Mouse (Mus musculus) midbrain, embryonic 10.5 days (tissue): ENCODE results near the gene Fam83g. TPM values are rescaled to one million over a fixed set of nuclear protein-coding genes. Genes with fewer than 3 reads are reported as not detected.

Experiments used
- DNase-seq: peaks from one replicate; pipeline ENCODE4 v3.0.0-alpha.2; 2017; ENCODE audit warnings: low spot score
- H3K27ac ChIP-seq: fragments of 300-500 bp; sonication (generic); replicated peaks from 2 replicates; pipeline ENCODE4 v1.5.1; 2016; ENCODE audit warnings: mild to moderate bottlenecking
- H3K27me3 ChIP-seq: fragments of 300-500 bp; sonication (generic); 2 replicates; pipeline ENCODE4 v1.6.1; 2016; ENCODE audit warnings: low read depth, mild to moderate bottlenecking; ENCODE audit not compliant: poor library complexity, severe bottlenecking
- H3K36me3 ChIP-seq: fragments of 300-500 bp; sonication (generic); 2 replicates; pipeline ENCODE4 v1.6.1; 2016; ENCODE audit warnings: mild to moderate bottlenecking, moderate library complexity
- H3K4me1 ChIP-seq: fragments of 300-500 bp; sonication (generic); 2 replicates; pipeline ENCODE4 v1.6.1; 2016
- H3K4me3 ChIP-seq: fragments of 300-500 bp; sonication (generic); 2 replicates; pipeline ENCODE4 v1.5.1; 2016; ENCODE audit warnings: mild to moderate bottlenecking, moderate library complexity
- H3K9me3 ChIP-seq: fragments of 300-500 bp; sonication (generic); replicated peaks from 2 replicates; pipeline ENCODE4 v1.6.1; 2016; ENCODE audit warnings: mild to moderate bottlenecking
- WGBS: fragments of 180-500 bp; shearing (Covaris S2); methylation state at CpG from one replicate; pipeline ENCODE4 v1.1.7; 2016; 5-methylcytosine and 5-hydroxymethylcytosine counted together
- polyA plus RNA-seq: library from polyadenylated mRNA; unstranded; fragments of >200 nt; fragmentation: Nextera tagmentation; extraction: Ambion mirVana; gene quantifications from 2 replicates; pipeline ENCODE4 v1.2.1, GENCODE M21; 2016

The Fam83g gene
- polyA plus RNA-seq, 1 experiment from 2014 or later = 0.95 TPM

DNA sequence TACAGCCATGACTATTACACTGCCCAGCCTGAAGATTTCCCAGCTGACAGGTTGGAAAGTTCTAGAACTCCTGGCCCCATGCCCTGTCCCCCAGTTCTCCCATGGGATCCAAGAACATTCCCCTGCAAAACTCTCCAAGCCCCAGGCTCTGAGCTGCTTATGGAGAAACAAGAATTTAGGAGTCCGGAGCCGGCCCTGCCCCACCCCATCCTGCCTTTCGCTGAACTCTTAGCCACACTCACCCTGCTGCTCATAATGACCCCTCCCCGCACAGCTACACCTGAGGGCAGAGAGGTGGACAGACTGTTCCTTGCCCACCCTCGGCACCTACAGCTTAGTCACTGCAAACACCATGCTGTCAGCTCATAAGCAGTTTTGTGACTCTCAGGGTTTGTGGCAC, 16.1 kb upstream of the Fam83g start:
- H3K4me1 ChIP-seq = peaks cover 3% of the 10 kb centered on the region; the same call in 1 of the 2 replicates
- no peak for DNase-seq
- 0 out of 2 replicates have a peak, but pooled peaks cover 4% of the 10 kb centered on the region for H3K27me3 ChIP-seq
- WGBS = 89% methylated on average over 5 of the region's 5 CpGs
- no peak overlapping the region for H3K4me3 ChIP-seq
- H3K27ac ChIP-seq = no peak overlapping the region
- no peaks in the 10 kb centered on the region for H3K36me3 ChIP-seq
- no peaks in the 10 kb centered on the region for H3K9me3 ChIP-seq

GRCm38 (mm10) chr11:61669492-61670490, 14.1 kb upstream of the Fam83g start:
- WGBS = 86% methylated on average over 14 of the region's 14 CpGs
- Histone ChIP-seq H3K9me3 (no peaks in the 10 kb centered on the region), H3K36me3 (no peaks in the 10 kb centered on the region)

DNA sequence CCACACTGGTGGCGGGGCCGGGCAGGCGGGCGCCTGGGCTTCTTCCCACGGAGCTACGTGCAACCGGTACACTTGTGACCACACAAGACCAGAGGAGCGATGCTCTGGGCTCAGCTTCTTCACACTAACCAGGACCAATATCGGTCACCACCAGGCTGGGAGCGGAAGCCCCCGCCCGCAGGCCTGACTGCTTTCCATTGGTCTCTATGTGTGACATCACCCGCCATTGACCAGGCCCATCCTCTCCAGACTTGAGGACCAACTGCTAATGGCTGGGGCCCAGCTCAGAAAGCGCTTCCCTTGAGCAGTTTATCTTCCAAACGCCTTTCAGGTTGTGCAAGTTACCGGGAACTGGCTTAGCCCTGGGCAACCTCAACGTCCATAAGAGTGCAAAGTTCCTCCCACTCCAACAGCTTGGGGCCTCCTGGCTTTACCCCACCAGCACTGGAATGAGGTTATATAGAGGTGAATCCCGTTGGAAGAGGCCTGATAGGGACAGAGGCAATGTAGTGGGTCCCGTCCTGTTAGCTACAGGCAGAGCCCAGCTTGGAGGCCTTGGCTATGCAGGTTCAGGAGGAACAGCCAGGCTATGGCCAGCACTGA, 12.0 kb upstream of the Fam83g start:
- no peak overlapping the region for H3K27ac ChIP-seq
- H3K9me3 ChIP-seq = no peaks in the 10 kb centered on the region
- H3K36me3 ChIP-seq = no peaks in the 10 kb centered on the region
- no peak for DNase-seq
- peaks cover 26% of the 10 kb centered on the region for H3K27me3 ChIP-seq
- WGBS = 67% methylated on average over 19 of the region's 19 CpGs
- no peak overlapping the region for H3K4me3 ChIP-seq
- peaks cover 27% of the 10 kb centered on the region for H3K4me1 ChIP-seq

More at GRCm38 (mm10) chr11:61669492-61670490, 14.1 kb upstream of the Fam83g start:
- DNase-seq = no peak
- H3K4me1 ChIP-seq = peaks cover 17% of the 10 kb centered on the region
- no peak overlapping the region for H3K27ac ChIP-seq
- H3K4me3 ChIP-seq = no peak overlapping the region
- peaks cover 20% of the 10 kb centered on the region for H3K27me3 ChIP-seq

GRCm38 (mm10) chr11:61673686-61674085, 10.2 kb upstream of the Fam83g start:
- no peak overlapping the region for H3K4me3 ChIP-seq

GRCm38 (mm10) chr11:61674151-61674838, 9.6 kb upstream of the Fam83g start:
- Histone ChIP-seq H3K4me1 (peaks cover 27% of the 10 kb centered on the region), H3K9me3 (no peaks in the 10 kb centered on the region), H3K4me3 (peak overlapping the region; percentile 29; the same call in 1 of the 2 replicates), H3K27ac (peak overlapping the region; percentile 64), H3K36me3 (no peaks in the 10 kb centered on the region), H3K27me3 (peaks cover 30% of the 10 kb centered on the region)
- 31% methylated on average over 19 of the region's 19 CpGs for WGBS
- DNase-seq = no peak

More at GRCm38 (mm10) chr11:61673686-61674085, 10.2 kb upstream of the Fam83g start:
- 37% methylated on average over 8 of the region's 8 CpGs for WGBS
- Histone ChIP-seq H3K9me3 (no peaks in the 10 kb centered on the region), H3K36me3 (no peaks in the 10 kb centered on the region), H3K4me1 (peaks cover 27% of the 10 kb centered on the region), H3K27me3 (peaks cover 29% of the 10 kb centered on the region), H3K27ac (peak overlapping the region; percentile 64; the same call in 1 of the 2 replicates)
- peak; percentile 43 for DNase-seq

DNA sequence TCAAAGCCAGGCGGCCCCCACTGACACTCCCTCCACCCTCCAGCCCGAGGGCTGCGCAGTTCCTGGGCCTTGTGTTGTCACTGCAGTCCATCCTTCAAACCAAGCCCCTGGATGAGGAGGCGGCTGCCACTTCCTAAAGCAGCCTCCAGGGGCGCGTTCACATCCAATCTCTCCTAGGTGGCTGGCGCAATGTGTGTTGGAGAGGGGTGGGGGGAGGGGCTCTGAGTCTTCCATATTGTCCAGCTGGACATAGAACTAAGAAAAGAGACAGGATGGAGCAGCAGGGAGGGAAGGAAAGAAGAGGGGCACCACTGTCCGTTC, 9.1 kb upstream of the Fam83g start:
- DNase-seq = peak; percentile 83
- peaks cover 27% of the 10 kb centered on the region for H3K4me1 ChIP-seq
- H3K27me3 ChIP-seq = peaks cover 30% of the 10 kb centered on the region
- peak overlapping the region; percentile 64 for H3K27ac ChIP-seq
- peak overlapping the region; percentile 29; the same call in 1 of the 2 replicates for H3K4me3 ChIP-seq
- no peaks in the 10 kb centered on the region for H3K36me3 ChIP-seq
- H3K9me3 ChIP-seq = no peaks in the 10 kb centered on the region
- 1% methylated on average over 8 of the region's 8 CpGs for WGBS

GRCm38 (mm10) chr11:61675332-61675731, 8.6 kb upstream of the Fam83g start:
- Histone ChIP-seq H3K4me3 (no peak overlapping the region), H3K36me3 (no peaks in the 10 kb centered on the region), H3K4me1 (peaks cover 27% of the 10 kb centered on the region), H3K27me3 (peaks cover 30% of the 10 kb centered on the region), H3K9me3 (no peaks in the 10 kb centered on the region), H3K27ac (peak overlapping the region; percentile 64)
- DNase-seq = no peak
- 70% methylated on average over 2 of the region's 2 CpGs for WGBS

GRCm38 (mm10) chr11:61676216-61676854, 7.6 kb upstream of the Fam83g start:
- Histone ChIP-seq H3K4me1 (peaks cover 27% of the 10 kb centered on the region), H3K27me3 (peaks cover 30% of the 10 kb centered on the region), H3K4me3 (no peak overlapping the region), H3K9me3 (no peaks in the 10 kb centered on the region), H3K27ac (no peak overlapping the region), H3K36me3 (no peaks in the 10 kb centered on the region)
- WGBS = 74% methylated on average over 7 of the region's 7 CpGs
- no peak for DNase-seq

GRCm38 (mm10) chr11:61677709-61678108, 6.2 kb upstream of the Fam83g start:
- no peak for DNase-seq
- H3K4me1 ChIP-seq = peaks cover 29% of the 10 kb centered on the region

DNA sequence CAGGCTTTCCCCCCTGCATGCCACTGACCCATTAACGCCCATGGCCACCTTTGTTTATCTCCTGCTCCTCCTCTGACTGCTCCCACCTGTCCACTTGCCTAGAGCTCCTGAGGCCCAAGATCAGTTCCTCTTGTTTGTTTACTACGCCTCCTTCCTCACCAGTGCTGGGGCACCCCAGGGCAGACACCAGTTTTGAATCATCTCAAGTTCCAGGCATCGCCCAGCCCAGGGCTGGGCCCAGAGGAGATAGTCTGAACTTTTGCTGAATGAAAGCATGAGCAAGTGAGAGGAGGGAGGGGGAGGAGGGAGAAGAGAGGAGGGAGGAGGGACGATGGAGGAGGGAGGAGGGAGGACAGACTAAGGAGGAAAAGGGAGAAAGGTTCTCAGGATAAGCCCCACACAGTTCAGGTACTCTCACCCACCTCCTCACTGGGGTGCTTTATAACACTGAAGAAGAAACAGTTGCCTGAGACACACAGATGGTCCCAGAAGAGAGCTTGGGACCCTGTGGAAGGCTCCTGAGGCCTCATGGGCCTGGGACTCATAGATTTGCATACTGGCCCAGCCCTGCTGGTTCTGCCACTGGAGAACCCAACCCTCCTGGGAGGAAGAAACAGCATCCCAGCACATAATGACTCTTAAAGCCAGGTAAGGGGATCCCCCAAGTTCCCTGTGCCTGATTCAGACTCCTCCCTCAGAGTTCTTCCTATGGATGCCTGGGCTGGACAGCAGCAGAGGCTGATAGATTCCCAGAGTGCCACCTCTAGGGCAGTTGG, 4.6 kb upstream of the Fam83g start:
- peaks cover 28% of the 10 kb centered on the region for H3K4me1 ChIP-seq
- no peaks in the 10 kb centered on the region for H3K36me3 ChIP-seq
- no peaks in the 10 kb centered on the region for H3K9me3 ChIP-seq
- H3K4me3 ChIP-seq = no peak overlapping the region
- 66% methylated on average over 4 of the region's 4 CpGs for WGBS
- no peak overlapping the region for H3K27ac ChIP-seq
- peaks cover 31% of the 10 kb centered on the region for H3K27me3 ChIP-seq
- no peak for DNase-seq

More at GRCm38 (mm10) chr11:61677709-61678108, 6.2 kb upstream of the Fam83g start:
- H3K27me3 ChIP-seq = peaks cover 30% of the 10 kb centered on the region
- no peaks in the 10 kb centered on the region for H3K36me3 ChIP-seq
- no peak overlapping the region for H3K4me3 ChIP-seq
- H3K27ac ChIP-seq = no peak overlapping the region
- no peaks in the 10 kb centered on the region for H3K9me3 ChIP-seq
- WGBS = 85% methylated on average over 4 of the region's 4 CpGs

DNA sequence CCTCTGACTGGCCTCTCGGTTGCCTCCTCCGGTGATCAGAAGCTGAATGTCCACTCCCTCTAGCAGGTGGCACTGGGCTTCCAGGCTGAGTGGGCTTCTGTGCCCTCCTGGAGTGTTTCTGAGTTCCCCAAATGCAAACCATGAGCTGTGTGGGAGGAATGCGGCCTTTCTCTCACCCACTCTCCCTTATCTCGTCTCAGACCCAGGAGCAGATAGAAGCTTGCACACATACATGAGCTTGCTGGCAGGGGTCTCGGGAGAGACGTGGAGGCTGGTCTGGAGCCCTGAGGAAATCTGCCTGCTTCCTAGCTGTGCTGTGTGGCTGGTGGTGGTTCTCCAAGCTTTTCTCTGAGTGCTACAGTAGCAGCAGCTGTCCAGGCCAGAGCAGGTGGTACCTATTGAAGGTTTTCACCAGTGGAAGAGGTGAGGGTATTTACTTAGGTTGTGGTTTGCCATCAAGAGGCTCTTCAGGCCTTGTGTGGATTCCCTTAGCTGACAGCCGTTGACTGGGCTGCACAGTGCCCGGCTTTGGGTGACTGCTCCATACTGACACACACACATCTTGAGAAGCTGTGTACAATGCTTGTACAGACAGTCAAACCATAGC, 1.3 kb downstream of the Fam83g start:
- Histone ChIP-seq H3K27ac (no peak overlapping the region), H3K27me3 (peaks cover 49% of the 10 kb centered on the region), H3K9me3 (no peaks in the 10 kb centered on the region), H3K4me3 (peak overlapping the region; percentile 53), H3K4me1 (peaks cover 33% of the 10 kb centered on the region), H3K36me3 (no peaks in the 10 kb centered on the region)
- WGBS = 73% methylated on average over 8 of the region's 8 CpGs
- DNase-seq = no peak
